Mouse (Mus musculus) forebrain, embryonic 10.5 days (tissue): ENCODE measurements around the gene Guca2b. TPM values are rescaled to one million over a fixed set of nuclear protein-coding genes. Genes with fewer than 3 reads are reported as not detected.
A peak's percentile ranks its signal among the peaks of the same experiment; 100 is the strongest.
"Not testable (repeated sequence)": the region's sequence is repeated elsewhere in the genome, so short reads cannot be mapped to it uniquely, and the experiment has no call there.

ENCODE experiments used
- DNase-seq: peaks from one replicate; pipeline ENCODE4 v3.0.0-alpha.2; 2017; ENCODE audit warnings: low spot score; ENCODE audit errors: extremely low spot score
- H3K27ac ChIP-seq: fragments of 300-500 bp; sonication (generic); 2 replicates; pipeline ENCODE4 v1.5.1; 2016; ENCODE audit warnings: mild to moderate bottlenecking
- H3K27me3 ChIP-seq: fragments of 300-500 bp; sonication (generic); 2 replicates; pipeline ENCODE4 v1.6.1; 2016; ENCODE audit warnings: mild to moderate bottlenecking; ENCODE audit not compliant: poor library complexity, severe bottlenecking
- H3K36me3 ChIP-seq: fragments of 300-500 bp; sonication (generic); replicated peaks from 2 replicates; pipeline ENCODE4 v1.6.1; 2016; ENCODE audit warnings: mild to moderate bottlenecking, moderate library complexity
- H3K4me1 ChIP-seq: fragments of 300-500 bp; sonication (generic); 2 replicates; pipeline ENCODE4 v1.6.1; 2016
- H3K4me3 ChIP-seq: fragments of 300-500 bp; sonication (generic); 2 replicates; pipeline ENCODE4 v1.5.1; 2016; ENCODE audit warnings: mild to moderate bottlenecking, moderate library complexity
- H3K9me3 ChIP-seq: fragments of 300-500 bp; sonication (generic); 2 replicates; pipeline ENCODE4 v1.6.1; 2016; ENCODE audit warnings: mild to moderate bottlenecking, moderate library complexity
- WGBS: fragments of 180-500 bp; shearing (Covaris S2); methylation state at CpG from one replicate; pipeline ENCODE4 v1.1.7; 2016; 5-methylcytosine and 5-hydroxymethylcytosine counted together
- polyA plus RNA-seq: library from polyadenylated mRNA; unstranded; fragments of >200 nt; fragmentation: Nextera tagmentation; extraction: Ambion mirVana; gene quantifications from 2 replicates; pipeline ENCODE4 v1.2.1, GENCODE M21; 2016

Guca2b gene
- polyA plus RNA-seq, 1 experiment from 2014 or later = not detected

DNA sequence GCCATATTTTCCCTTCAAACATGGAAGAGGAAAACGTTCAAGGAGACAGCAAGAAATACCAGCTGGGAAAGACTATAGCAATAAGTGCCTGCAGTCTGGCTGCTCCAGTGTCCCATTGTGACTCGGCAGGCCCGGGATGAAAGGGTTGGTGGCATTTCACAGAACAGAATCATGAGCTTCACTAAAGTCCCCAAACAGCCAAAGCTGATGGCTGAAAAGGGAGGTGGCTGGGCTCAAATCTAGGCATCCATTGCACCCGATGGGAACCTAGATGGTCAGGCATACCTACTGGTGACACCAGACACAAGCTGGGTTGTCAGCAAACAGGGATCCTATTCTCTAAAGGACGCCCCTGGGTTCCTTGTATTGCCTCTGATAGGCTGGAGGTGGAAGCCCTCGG is 20.8 kb downstream of the Guca2b start:
- Histone ChIP-seq H3K4me1 (peaks cover 13% of the 10 kb centered on the region), H3K9me3 (peaks cover 5% of the 10 kb centered on the region; the same call in 1 of the 2 replicates), H3K36me3 (peaks cover 1% of the 10 kb centered on the region; the same call in 1 of the 2 replicates), H3K27me3 (no peaks in the 10 kb centered on the region), H3K4me3 (no peak overlapping the region), H3K27ac (no peak overlapping the region)
- WGBS = 90% methylated on average over 6 of the region's 6 CpGs
- no peak for DNase-seq

DNA sequence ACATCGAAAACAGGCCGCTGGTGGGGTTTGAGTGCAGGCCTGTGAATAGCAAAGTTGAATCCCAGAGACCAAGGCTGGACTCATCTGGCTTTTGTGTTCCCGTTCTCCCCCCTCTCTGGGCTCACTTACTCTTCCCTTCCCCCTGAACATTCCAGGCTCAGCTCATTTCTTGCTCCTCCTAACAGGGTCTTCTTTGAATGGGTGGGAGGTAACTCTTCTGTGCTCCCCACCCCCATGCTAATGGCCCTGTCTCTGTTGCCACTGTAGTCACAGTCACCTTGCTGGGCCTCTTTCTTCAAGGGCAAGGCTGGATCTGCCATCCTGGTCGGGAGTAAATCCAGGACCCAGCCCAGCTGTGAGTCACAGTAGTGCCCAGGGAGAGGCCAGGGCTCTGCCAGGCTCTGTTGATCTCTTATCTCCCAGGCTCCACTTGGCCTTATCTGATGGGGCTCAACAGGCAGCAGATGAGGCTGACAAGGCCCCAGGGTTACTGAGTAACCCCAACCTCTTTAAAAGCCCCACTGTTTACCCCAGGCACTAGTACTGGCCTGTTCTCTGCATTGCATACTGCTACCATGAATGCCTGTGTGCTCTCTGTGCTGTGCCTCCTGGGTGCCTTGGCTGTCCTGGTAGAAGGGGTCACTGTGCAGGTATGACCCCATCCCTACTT is 21.4 kb downstream of the Guca2b start, which contains the start of gene Guca2a:
Gene Guca2a, plus strand, starts transcription at position 529 of the 670 bp plus-strand sequence.
- no peaks in the 10 kb centered on the region for H3K9me3 ChIP-seq
- H3K36me3 ChIP-seq = peaks cover 4% of the 10 kb centered on the region; the same call in 1 of the 2 replicates
- no peak for DNase-seq
- peaks cover 18% of the 10 kb centered on the region for H3K4me1 ChIP-seq
- H3K4me3 ChIP-seq = no peak within 1 kb of the TSS
- WGBS = 72% methylated on average over 4 of the region's 4 CpGs
- no peaks in the 10 kb centered on the region for H3K27me3 ChIP-seq
- H3K27ac ChIP-seq = no peak within 1 kb of the TSS

DNA sequence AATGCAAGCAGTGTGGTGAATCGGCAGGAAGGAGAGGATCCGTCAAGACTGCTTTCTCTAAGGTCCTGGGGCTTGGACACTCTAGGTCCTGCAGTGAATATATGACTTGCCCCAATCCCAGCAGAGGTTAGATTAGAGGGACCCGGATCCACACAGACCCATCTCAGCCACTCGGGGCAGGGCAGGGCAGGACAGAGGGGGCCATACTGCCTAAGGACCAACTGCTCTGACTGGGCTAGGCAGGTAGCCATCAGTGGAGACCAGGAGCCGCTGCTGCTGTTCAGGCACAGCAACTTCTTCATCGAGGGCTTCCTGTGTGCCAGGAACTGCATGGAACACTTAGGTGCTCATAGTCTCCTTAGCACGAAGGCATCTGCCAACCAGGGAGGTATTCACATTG is 22.0 kb downstream of the Guca2b start:
- H3K27ac ChIP-seq = no peak overlapping the region
- H3K27me3 ChIP-seq = no peaks in the 10 kb centered on the region
- peaks cover 20% of the 10 kb centered on the region for H3K4me1 ChIP-seq
- H3K36me3 ChIP-seq = peaks cover 4% of the 10 kb centered on the region; the same call in 1 of the 2 replicates
- DNase-seq = no peak
- 92% methylated on average over 7 of the region's 7 CpGs for WGBS
- H3K9me3 ChIP-seq = no peaks in the 10 kb centered on the region
- no peak overlapping the region for H3K4me3 ChIP-seq

DNA sequence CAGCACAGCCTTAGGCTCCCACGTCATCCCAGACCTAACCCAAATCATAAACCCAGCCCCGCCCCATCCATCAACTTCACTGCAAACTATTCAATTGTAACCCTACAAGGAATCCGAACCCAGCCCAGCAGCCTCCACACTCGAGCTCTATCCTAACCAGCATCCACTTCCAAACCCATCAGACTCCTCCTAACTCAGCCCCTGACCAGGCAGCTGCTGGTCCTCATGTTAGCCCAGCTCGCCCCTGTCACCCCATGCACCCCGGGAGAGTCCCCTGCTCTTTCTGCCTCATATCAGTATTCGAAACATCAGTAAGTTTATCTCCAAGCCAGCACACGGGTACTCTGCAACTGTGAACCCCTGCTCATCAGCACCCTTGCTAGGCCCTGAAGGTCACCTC is 23.1 kb downstream of the Guca2b start:
- no peaks in the 10 kb centered on the region for H3K27me3 ChIP-seq
- H3K9me3 ChIP-seq = no peaks in the 10 kb centered on the region
- H3K4me3 ChIP-seq = no peak overlapping the region
- H3K27ac ChIP-seq = no peak overlapping the region
- no peak for DNase-seq
- H3K36me3 ChIP-seq = peaks cover 4% of the 10 kb centered on the region; the same call in 1 of the 2 replicates
- WGBS = 80% methylated on average over 8 of the region's 8 CpGs
- H3K4me1 ChIP-seq = peaks cover 27% of the 10 kb centered on the region

DNA sequence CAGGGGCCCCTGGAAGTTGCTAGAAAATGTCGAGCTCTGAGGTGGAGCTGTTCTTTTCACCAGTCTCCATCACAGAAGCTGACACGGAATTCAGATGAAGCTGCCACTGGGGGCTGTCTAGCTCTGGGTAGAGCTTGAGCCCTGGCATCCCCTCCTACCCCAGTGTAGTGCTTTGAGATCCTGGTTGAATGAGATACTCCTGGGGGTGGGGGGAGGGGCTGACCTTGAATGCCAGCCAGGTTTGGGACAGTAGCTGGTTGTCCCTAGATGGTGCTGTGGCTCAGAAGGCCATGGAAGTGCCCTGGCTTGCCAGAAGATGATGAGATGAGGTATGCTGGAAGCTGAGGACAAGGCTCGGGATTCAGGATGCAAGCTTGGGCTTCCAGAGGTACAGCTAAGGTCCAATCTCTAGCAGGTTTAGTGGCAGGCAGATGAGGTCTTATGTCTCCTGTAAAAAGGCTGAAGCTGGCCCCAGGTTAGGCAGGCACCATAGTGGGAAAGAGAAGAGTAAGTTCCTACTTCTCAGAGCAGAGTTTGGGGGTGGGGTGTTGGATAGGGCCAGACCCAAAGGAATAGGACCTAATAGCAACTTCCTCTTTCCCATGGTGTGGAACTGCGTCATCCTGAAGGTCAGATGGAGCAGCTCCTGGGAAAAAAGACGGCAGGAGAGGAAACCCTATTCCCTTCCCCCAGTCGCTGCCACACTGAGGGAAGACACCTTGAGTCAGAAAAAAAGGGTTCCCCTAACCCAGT is 23.7 kb downstream of the Guca2b start:
- H3K9me3 ChIP-seq = no peaks in the 10 kb centered on the region
- H3K36me3 ChIP-seq = peaks cover 7% of the 10 kb centered on the region
- H3K4me3 ChIP-seq = no peak overlapping the region
- WGBS = 77% methylated on average over 6 of the region's 6 CpGs
- peak; percentile 11 for DNase-seq
- H3K27me3 ChIP-seq = no peaks in the 10 kb centered on the region
- no peak overlapping the region for H3K27ac ChIP-seq
- H3K4me1 ChIP-seq = peaks cover 27% of the 10 kb centered on the region

DNA sequence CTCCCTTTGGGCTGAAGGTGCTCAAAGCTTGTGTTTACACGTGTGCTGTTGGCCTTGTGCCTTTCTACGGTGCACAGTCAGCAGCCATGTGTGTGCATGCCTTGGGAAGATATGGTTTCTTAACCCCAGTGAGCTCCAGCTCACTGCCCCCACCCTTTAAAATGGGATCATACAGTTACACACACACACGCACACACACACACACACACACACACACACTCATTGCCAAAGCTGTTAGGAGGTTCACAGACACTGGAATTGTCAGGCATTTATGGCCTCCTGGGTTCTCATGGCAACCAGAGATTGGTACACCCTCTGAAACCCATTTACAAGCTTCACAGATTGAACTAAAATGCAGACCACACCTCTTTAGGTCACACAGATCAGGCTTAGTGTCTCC is 24.8 kb downstream of the Guca2b start:
- peaks cover 18% of the 10 kb centered on the region for H3K36me3 ChIP-seq
- DNase-seq = no peak
- no peaks in the 10 kb centered on the region for H3K9me3 ChIP-seq
- peaks cover 27% of the 10 kb centered on the region for H3K4me1 ChIP-seq
- no peaks in the 10 kb centered on the region for H3K27me3 ChIP-seq
- H3K4me3 ChIP-seq = no peak overlapping the region
- WGBS = 92% methylated on average over 3 of the region's 3 CpGs
- H3K27ac ChIP-seq = no peak overlapping the region

DNA sequence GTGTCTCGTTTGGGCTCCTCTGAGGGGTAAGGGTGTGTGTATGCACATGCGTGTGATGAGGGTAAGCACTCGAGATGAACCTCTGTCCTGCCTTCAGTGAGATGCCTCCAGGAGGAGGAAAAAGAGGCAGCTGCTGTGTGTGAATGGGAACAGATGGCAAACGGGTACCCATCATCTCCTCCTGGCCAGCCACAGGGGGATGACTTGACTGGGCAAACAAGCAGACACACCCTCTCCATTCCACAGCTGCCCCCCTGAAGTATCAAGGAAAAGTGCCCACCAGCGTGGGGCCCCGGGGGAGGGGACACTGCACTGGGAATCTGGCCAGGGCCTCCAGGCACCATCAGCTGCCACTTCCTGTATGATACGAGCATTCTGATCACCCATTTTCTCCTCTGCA is 25.4 kb downstream of the Guca2b start:
- H3K4me3 ChIP-seq = no peak overlapping the region
- 79% methylated on average over 7 of the region's 7 CpGs for WGBS
- no peak overlapping the region for H3K27ac ChIP-seq
- no peak for DNase-seq
- peaks cover 20% of the 10 kb centered on the region for H3K36me3 ChIP-seq
- H3K9me3 ChIP-seq = no peaks in the 10 kb centered on the region
- H3K4me1 ChIP-seq = peaks cover 22% of the 10 kb centered on the region
- H3K27me3 ChIP-seq = no peaks in the 10 kb centered on the region

DNA sequence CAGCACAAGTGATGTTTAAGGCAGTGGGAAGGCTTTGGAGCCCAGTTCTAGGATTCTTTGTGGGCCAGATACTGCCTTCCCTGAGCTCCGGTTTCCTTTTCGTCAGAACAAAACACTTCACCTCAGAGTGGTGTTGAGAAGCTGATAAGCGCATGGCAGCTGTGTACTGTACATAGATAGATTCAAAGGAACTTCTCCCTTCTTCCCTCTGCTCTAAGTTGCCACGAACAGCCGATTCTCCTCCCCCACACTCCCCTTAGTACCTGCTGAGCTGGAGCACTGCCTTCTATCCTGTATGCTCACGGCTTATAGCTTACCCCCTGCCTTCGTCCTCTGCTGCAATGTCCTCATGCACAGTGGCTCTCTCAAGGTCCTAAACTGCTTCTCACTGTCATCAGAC is 26.0 kb downstream of the Guca2b start:
- WGBS = 66% methylated on average over 7 of the region's 7 CpGs
- DNase-seq = no peak
- H3K36me3 ChIP-seq = peaks cover 24% of the 10 kb centered on the region
- no peaks in the 10 kb centered on the region for H3K27me3 ChIP-seq
- no peak overlapping the region for H3K4me3 ChIP-seq
- peaks cover 26% of the 10 kb centered on the region for H3K4me1 ChIP-seq
- no peaks in the 10 kb centered on the region for H3K9me3 ChIP-seq
- H3K27ac ChIP-seq = no peak overlapping the region

DNA sequence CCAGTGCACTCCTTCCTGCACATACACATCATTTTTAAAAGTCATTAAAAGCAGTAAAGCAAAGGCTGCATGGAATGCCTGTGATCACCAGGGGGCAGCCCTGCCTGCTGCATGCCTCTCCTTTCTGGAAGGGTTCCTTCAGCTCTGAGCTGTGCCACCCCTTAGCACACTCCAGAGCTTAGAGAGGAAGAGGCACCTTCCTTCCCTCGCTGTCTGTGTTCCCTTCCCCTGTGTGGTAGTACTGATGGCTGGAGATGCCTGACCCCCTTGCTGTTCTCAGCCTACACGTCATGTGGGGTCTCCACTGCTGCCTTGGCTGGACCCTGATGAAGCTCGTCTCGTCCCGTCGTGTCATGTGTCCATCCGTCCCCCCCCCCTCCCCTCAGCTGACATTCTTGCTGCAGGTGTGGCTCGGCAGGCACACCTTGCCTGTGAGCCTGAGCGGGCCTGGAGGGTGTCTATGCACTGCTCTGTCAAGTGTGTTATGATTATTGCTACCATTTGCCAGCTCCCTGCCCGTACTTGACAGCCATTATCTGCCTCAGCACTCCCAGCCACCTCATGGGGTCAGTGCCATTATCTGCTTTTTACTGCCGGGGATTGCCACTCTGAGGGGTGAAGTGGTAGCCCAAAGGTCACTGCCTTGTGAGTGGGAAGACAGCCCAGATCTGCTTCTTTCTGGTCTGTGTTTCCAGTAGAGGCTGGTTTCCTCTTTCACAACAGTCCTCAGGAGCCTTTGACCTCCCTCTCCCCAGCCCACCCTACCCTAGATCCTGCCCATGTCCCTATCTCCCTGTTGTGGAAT is 27.4 kb downstream of the Guca2b start:
- Histone ChIP-seq H3K36me3 (peaks cover 35% of the 10 kb centered on the region), H3K27ac (no peak overlapping the region), H3K4me1 (peaks cover 38% of the 10 kb centered on the region), H3K27me3 (no peaks in the 10 kb centered on the region), H3K4me3 (no peak overlapping the region), H3K9me3 (no peaks in the 10 kb centered on the region)
- DNase-seq = no peak
- whole genome bisulfite sequencing = 77% methylated on average over 11 of the region's 11 CpGs

DNA sequence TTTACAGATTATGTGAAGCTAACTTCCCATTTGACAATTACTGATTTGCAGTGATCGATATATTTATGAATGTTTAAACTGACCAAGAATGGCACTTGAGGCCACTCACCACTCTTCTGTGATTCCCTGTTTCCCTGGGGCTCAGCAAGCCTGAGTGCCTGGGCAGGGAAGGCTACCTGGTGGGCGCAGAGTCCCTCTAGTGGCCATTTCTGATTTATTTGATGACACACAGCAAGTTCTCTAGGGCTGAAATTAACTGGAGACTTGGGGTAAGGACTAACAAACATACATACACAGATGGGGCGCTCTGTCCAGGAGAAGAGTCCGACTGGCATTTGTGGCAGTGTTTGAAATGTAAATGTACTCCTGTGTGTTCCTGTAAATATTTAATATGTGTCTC is 30.4 kb downstream of the Guca2b start:
- Histone ChIP-seq H3K36me3 (peaks cover 63% of the 10 kb centered on the region), H3K4me1 (peaks cover 40% of the 10 kb centered on the region)
- H3K27me3 ChIP-seq, H3K4me3 ChIP-seq, H3K27ac ChIP-seq, H3K9me3 ChIP-seq, DNase-seq: not testable (repeated sequence)
- 82% methylated on average over 4 of the region's 4 CpGs for WGBS

DNA sequence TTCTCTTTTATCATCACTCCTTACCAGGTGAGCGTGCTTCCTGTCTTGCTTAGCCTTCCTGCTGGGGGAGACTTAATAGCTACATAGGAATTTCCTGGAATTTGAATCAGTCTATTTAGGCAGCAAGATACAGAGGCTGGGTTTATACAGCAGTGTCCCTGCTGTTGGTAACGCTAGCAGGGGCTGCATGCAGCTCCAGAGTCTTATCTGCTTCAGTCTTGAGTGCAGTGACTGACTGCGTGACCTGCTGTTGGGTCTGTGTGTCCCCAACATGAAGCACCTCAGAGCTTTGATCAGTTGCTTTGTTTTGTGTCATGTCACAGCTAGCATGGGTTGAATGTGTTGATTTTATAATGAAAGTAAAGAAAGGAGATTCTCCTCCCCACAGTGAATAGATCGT is 31.4 kb downstream of the Guca2b start:
- H3K36me3 ChIP-seq = peaks cover 69% of the 10 kb centered on the region
- H3K9me3 ChIP-seq = no peaks in the 10 kb centered on the region
- H3K4me3 ChIP-seq = no peak overlapping the region
- no peaks in the 10 kb centered on the region for H3K27me3 ChIP-seq
- WGBS = 67% methylated on average over 4 of the region's 4 CpGs
- DNase-seq = peak; percentile 13
- no peak overlapping the region for H3K27ac ChIP-seq
- H3K4me1 ChIP-seq = peaks cover 31% of the 10 kb centered on the region

DNA sequence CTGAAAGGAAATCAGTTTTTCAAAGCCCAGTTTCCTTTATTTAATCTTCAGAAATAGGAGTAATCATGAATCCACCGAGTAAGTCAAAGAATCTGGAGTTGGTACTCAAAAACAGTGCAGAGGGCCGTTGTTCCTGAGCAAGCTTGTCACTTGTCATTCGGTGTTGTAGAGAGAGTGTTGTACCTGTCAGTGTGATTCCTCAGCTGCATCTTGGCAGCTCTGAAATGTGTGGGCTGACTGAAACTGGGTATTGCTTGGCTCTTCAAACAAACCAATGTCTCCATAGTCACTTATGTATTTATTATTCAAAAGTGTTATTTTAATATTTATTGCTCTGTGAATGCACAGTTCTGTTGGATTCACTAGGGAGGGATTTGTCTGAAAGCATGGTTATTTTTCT is 31.9 kb downstream of the Guca2b start:
- H3K27me3 ChIP-seq = no peaks in the 10 kb centered on the region
- 84% methylated on average over 3 of the region's 3 CpGs for WGBS
- H3K36me3 ChIP-seq = peaks cover 73% of the 10 kb centered on the region
- H3K4me3 ChIP-seq = no peak overlapping the region
- no peak for DNase-seq
- H3K4me1 ChIP-seq = peaks cover 31% of the 10 kb centered on the region
- H3K9me3 ChIP-seq = no peaks in the 10 kb centered on the region
- H3K27ac ChIP-seq = no peak overlapping the region
